Mouse (Mus musculus): Measurements from ENCODE around the gene Unc5cl. TPM values are rescaled to one million over a fixed set of nuclear protein-coding genes. Genes with fewer than 3 reads are reported as not detected.

Gene Unc5cl
- polyA plus RNA-seq, 1 experiment = 4.7 TPM

DNA sequence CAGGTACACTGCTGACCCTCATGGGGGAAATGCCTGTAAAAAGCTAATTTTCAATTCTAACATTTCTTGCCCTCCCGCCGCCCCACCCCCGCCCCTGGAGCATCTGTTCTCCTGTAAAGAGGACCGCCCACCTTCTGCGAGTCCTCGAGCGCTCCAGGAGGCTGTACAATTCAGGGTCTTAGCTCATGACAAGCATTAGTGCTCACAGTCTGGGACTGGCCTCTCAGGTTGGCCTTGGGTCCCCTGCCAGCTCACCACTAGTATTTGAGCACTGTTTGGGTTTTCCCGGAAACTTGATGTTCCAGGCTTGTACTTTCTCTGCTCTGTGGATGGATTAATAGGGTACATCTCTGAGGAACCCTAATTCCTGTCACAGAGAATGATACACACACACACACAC is 39.3 kb downstream of the Unc5cl start:
- H3K4me1 ChIP-seq (ENCODE audit: control insufficient read depth, insufficient read depth, low read length) = no peaks in the 10 kb centered on the region
- 90% methylated on average over 8 of the region's 8 CpGs for WGBS
- no peak overlapping the region for H3K4me3 ChIP-seq (replicated peaks; ENCODE audit: control insufficient read depth, low read depth, low read length)
- TF ChIP-seq CTCF (IDR thresholded peaks at IDR 0.05; ENCODE audit: control insufficient read depth, insufficient read depth, low read length) (no peak), POLR2A (IDR thresholded peaks at IDR 0.05; ENCODE audit: borderline replicate concordance, control insufficient read depth, low read depth, low read length) (no peak)
- H3K27ac ChIP-seq (ENCODE audit: control insufficient read depth, insufficient read depth, low read depth, low read length, poor library complexity) = no peak overlapping the region

DNA sequence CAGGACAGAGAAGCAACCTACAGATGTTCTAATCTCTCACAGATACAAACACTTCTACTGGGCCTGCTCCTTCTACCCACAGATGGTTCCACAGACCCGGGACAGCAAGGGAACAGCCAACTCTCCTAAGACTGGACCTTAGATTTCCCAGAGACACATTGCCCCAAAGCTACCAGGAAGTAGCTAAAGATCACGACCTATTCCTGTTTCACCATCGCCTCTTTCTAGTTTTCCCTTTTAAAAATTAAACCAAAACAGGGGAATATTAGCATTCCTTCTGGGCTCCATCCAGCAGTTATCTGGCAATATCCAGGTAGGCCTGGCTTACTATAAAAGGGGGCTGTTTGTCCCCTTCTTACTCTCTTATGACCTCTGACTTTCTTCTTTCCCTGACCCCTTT is 43.3 kb downstream of the Unc5cl start:
- Histone ChIP-seq H3K4me3 (replicated peaks; ENCODE audit: control insufficient read depth, low read depth, low read length) (no peak overlapping the region), H3K27ac (ENCODE audit: control insufficient read depth, insufficient read depth, low read depth, low read length, poor library complexity) (no peak overlapping the region), H3K4me1 (ENCODE audit: control insufficient read depth, insufficient read depth, low read length) (no peaks in the 10 kb centered on the region)
- 74% methylated on average over 3 of the region's 3 CpGs for WGBS
- TF ChIP-seq CTCF (IDR thresholded peaks at IDR 0.05; ENCODE audit: control insufficient read depth, insufficient read depth, low read length) (no peak), POLR2A (IDR thresholded peaks at IDR 0.05; ENCODE audit: borderline replicate concordance, control insufficient read depth, low read depth, low read length) (no peak)

DNA sequence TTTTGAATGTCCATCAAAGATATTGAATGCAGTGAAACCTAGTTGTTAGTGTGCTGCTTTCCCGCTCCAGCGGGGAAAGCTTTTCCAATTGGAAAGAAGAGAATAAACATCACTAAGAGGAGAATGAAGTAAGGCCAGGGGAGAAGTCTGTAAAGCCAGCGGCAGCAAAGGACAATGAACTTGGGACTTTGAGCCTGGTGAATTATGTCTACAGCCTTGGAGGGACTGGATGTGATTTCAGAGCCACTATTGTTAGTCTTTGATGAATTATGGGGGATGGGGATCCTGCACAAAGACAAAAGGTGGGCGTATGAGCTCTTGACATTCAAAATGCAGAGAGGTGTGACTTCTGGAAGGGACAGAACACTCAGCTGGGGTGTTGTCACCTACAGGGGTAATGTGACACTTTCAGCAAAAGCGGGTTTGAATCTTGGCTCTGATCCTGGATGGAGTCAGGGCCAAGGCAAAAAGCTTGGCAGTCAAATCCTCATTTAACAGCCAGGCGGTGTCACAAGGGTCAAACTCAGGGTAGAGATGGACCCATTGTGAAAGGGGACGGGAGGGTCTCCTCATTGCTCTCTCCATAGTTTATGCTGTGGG is 46.2 kb downstream of the Unc5cl start:
- Histone ChIP-seq H3K27ac (ENCODE audit: control insufficient read depth, insufficient read depth, low read depth, low read length, poor library complexity) (no peak overlapping the region), H3K4me1 (ENCODE audit: control insufficient read depth, insufficient read depth, low read length) (no peaks in the 10 kb centered on the region), H3K4me3 (replicated peaks; ENCODE audit: control insufficient read depth, low read depth, low read length) (no peak overlapping the region)
- TF ChIP-seq CTCF (IDR thresholded peaks at IDR 0.05; ENCODE audit: control insufficient read depth, insufficient read depth, low read length) = no peak
- no peak for TF ChIP-seq POLR2A (IDR thresholded peaks at IDR 0.05; ENCODE audit: borderline replicate concordance, control insufficient read depth, low read depth, low read length)
- 84% methylated on average over 7 of the region's 7 CpGs for WGBS

DNA sequence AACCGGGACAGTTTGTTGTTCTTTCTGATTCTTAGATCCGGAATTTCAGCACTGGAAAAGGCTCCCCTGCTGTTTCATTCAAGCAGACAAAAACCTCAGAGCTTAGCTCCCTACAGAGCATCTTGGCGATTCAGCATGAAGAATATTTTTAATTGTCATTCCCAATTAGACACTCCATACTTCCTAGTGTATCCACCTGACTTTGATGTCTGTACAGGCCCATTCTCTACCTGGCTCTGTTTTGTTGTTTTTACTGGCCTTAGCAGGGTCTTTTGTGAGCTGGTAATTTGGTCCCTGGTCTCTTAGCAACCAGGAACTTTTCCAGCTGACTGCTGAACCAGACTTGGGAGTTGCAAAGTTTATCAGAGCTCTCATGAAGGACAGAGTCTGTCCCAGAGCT is 50.3 kb downstream of the Unc5cl start:
- 68% methylated on average over 3 of the region's 3 CpGs for WGBS
- TF ChIP-seq POLR2A (IDR thresholded peaks at IDR 0.05; ENCODE audit: borderline replicate concordance, control insufficient read depth, low read depth, low read length) (no peak), CTCF (IDR thresholded peaks at IDR 0.05; ENCODE audit: control insufficient read depth, insufficient read depth, low read length) (no peak)
- Histone ChIP-seq H3K4me3 (replicated peaks; ENCODE audit: control insufficient read depth, low read depth, low read length) (no peak overlapping the region), H3K27ac (ENCODE audit: control insufficient read depth, insufficient read depth, low read depth, low read length, poor library complexity) (no peak overlapping the region), H3K4me1 (ENCODE audit: control insufficient read depth, insufficient read depth, low read length) (no peaks in the 10 kb centered on the region)

DNA sequence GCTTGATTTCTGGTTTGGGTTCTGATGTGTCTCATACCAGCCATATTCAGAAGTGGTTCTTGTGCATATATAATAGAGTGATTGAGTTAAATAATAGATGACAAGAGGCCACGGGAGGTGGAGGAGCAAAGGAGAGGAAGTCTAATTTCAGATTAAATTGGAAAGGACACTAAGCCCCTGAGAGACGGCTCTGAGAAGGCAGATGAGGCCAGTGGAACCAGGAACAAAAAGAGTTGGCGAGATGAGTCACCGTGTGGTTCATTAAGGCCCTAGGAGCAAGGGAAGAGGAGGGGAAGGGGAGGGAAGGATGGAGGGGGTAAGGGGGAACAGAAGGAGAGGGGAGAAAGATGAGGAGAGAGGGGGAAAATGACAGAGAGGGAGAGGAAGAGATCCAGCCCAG is 52.3 kb downstream of the Unc5cl start:
- H3K27ac ChIP-seq (ENCODE audit: control insufficient read depth, insufficient read depth, low read depth, low read length, poor library complexity) = no peak overlapping the region
- WGBS = 71% methylated on average over 4 of the region's 4 CpGs
- no peak for TF ChIP-seq CTCF (IDR thresholded peaks at IDR 0.05; ENCODE audit: control insufficient read depth, insufficient read depth, low read length)
- TF ChIP-seq POLR2A (IDR thresholded peaks at IDR 0.05; ENCODE audit: borderline replicate concordance, control insufficient read depth, low read depth, low read length) = no peak
- H3K4me1 ChIP-seq (ENCODE audit: control insufficient read depth, insufficient read depth, low read length) = no peaks in the 10 kb centered on the region
- no peak overlapping the region for H3K4me3 ChIP-seq (replicated peaks; ENCODE audit: control insufficient read depth, low read depth, low read length)

- H3K4me1 ChIP-seq (ENCODE audit: control insufficient read depth, insufficient read depth, low read length) = no peaks in the 10 kb centered on the region
- TF ChIP-seq CTCF (IDR thresholded peaks at IDR 0.05; ENCODE audit: control insufficient read depth, insufficient read depth, low read length) = no peak
- no peak for TF ChIP-seq POLR2A (IDR thresholded peaks at IDR 0.05; ENCODE audit: borderline replicate concordance, control insufficient read depth, low read depth, low read length)
- WGBS = 74% methylated on average over 4 of the region's 4 CpGs
- H3K27ac ChIP-seq (ENCODE audit: control insufficient read depth, insufficient read depth, low read depth, low read length, poor library complexity) = no peak overlapping the region
- H3K4me3 ChIP-seq (replicated peaks; ENCODE audit: control insufficient read depth, low read depth, low read length) = no peak overlapping the region
These were observed 54.9 kb downstream of the Unc5cl start for GRCm38 (mm10) chr17:48509596-48509995.

- H3K4me1 ChIP-seq (ENCODE audit: control insufficient read depth, insufficient read depth, low read length) = no peaks in the 10 kb centered on the region
- H3K4me3 ChIP-seq (replicated peaks; ENCODE audit: control insufficient read depth, low read depth, low read length) = no peak overlapping the region
- 69% methylated on average over 18 of the region's 18 CpGs for WGBS
- TF ChIP-seq POLR2A (IDR thresholded peaks at IDR 0.05; ENCODE audit: borderline replicate concordance, control insufficient read depth, low read depth, low read length) (no peak), CTCF (IDR thresholded peaks at IDR 0.05; ENCODE audit: control insufficient read depth, insufficient read depth, low read length) (no peak)
- no peak overlapping the region for H3K27ac ChIP-seq (ENCODE audit: control insufficient read depth, insufficient read depth, low read depth, low read length, poor library complexity)
These were observed 58.0 kb downstream of the Unc5cl start for GRCm38 (mm10) chr17:48512614-48513281.

DNA sequence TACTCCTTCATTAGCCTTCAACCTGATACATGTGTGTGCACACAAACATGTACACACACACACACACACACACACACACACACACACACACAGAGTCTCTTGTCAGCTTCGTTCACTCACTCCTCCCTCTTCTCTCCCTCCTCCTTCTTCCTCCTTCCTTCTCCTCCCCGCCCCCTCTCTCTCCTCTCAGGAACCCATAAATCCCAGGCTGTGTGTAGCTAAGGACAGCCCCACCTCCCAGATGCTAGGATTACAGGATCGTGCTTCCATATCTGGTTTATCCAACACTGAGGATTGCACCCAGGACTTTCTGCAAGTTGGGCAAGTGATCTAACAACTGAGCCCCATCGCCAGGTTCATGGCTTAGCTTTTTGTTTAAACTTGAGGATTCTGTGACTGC is 59.9 kb downstream of the Unc5cl start:
- WGBS = 50% methylated on average over 4 of the region's 4 CpGs
- Histone ChIP-seq H3K4me1 (ENCODE audit: control insufficient read depth, insufficient read depth, low read length) (no peaks in the 10 kb centered on the region), H3K27ac (ENCODE audit: control insufficient read depth, insufficient read depth, low read depth, low read length, poor library complexity) (no peak overlapping the region), H3K4me3 (replicated peaks; ENCODE audit: control insufficient read depth, low read depth, low read length) (no peak overlapping the region)
- TF ChIP-seq CTCF (IDR thresholded peaks at IDR 0.05; ENCODE audit: control insufficient read depth, insufficient read depth, low read length) (no peak), POLR2A (IDR thresholded peaks at IDR 0.05; ENCODE audit: borderline replicate concordance, control insufficient read depth, low read depth, low read length) (no peak)

All from bone marrow, adult 2 months (tissue).